Mouse (Mus musculus) embryonic facial prominence, embryonic 14.5 days (tissue): Measurements from ENCODE around the gene Hnf1a. TPM values are rescaled to one million over a fixed set of nuclear protein-coding genes. Genes with fewer than 3 reads are reported as not detected.

Experiments used
- ATAC-seq: fragments of 200-750 bp; cut with Nextera tagmentation; 2 replicates; pipeline ENCODE4 v1.8.0; 2017; ENCODE audit warnings: low read depth, moderate number of reproducible peaks, moderate TSS enrichment
- DNase-seq: peaks from one replicate; pipeline ENCODE4 v3.0.0-alpha.2; 2015; ENCODE audit warnings: low spot score
- H3K27ac ChIP-seq: fragments of 300-500 bp; sonication (generic); replicated peaks from 2 replicates; pipeline ENCODE4 v1.5.1; 2014; ENCODE audit warnings: low read depth, mild to moderate bottlenecking, low read length, moderate library complexity
- H3K27me3 ChIP-seq: fragments of 300-500 bp; sonication (generic); replicated peaks from 2 replicates; pipeline ENCODE4 v1.6.1; 2014; ENCODE audit warnings: low read length; ENCODE audit not compliant: control insufficient read depth, insufficient read depth
- H3K36me3 ChIP-seq: fragments of 300-500 bp; sonication (generic); 2 replicates; pipeline ENCODE4 v1.6.1; 2014; ENCODE audit warnings: low read length, mixed read lengths; ENCODE audit not compliant: control insufficient read depth, insufficient read depth
- H3K4me1 ChIP-seq: fragments of 300-500 bp; sonication (generic); 2 replicates; pipeline ENCODE4 v1.6.1; 2014; ENCODE audit warnings: antibody characterized with exemption, low read length; ENCODE audit not compliant: control insufficient read depth, insufficient read depth
- H3K4me2 ChIP-seq: fragments of 300-500 bp; sonication (generic); 2 replicates; pipeline ENCODE4 v1.6.1; 2014; ENCODE audit warnings: low read depth, mild to moderate bottlenecking, low read length, moderate library complexity, mixed read lengths
- H3K4me3 ChIP-seq: fragments of 300-500 bp; sonication (generic); 2 replicates; pipeline ENCODE4 v1.5.1; 2014; ENCODE audit warnings: low read depth, mild to moderate bottlenecking, low read length
- H3K9ac ChIP-seq: fragments of 300-500 bp; sonication (generic); 2 replicates; pipeline ENCODE4 v1.6.1; 2014; ENCODE audit warnings: low read depth, mild to moderate bottlenecking, low read length, moderate library complexity, mixed read lengths
- H3K9me3 ChIP-seq: fragments of 300-500 bp; sonication (generic); 2 replicates; pipeline ENCODE4 v1.6.1; 2016; ENCODE audit warnings: low read length; ENCODE audit not compliant: control insufficient read depth
- WGBS: fragments of 180-500 bp; shearing (Covaris S2); extraction: QIAGEN DNeasy Blood & Tissue Kit; methylation state at CpG from one replicate; pipeline ENCODE4 v1.1.7; 2014; 5-methylcytosine and 5-hydroxymethylcytosine counted together
- polyA plus RNA-seq: library from polyadenylated mRNA; unstranded; fragments of >200 nt; fragmentation: Nextera tagmentation; extraction: Ambion mirVana; gene quantifications from 2 replicates; pipeline ENCODE4 v1.2.1, GENCODE M21; 2014

Hnf1a gene
- polyA plus RNA-seq, 1 experiment from 2014 or later, result 0.10 TPM

DNA sequence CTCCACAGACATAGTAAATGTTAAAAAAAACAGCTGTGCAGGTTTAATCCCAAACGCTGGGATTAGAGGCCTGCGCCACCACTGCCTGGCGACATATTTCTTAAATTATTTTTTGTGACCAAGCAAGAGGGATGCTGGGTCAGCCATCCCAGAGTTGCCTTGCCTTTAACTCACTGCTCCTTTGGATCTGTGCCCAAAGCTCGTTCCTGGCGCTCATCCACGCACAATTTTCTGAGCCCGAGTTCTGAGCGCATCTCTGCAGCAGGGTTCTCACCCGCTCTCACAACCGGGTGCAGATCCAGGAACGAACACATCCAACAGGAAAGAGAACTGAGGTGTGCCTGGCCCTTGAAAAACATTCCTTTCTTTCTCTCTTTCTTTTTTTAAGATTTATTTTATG, 7.6 kb upstream of the Hnf1a start:
- Histone ChIP-seq H3K27me3 (no peaks in the 10 kb centered on the region), H3K9me3 (no peaks in the 10 kb centered on the region), H3K4me3 (no peak overlapping the region), H3K4me2 (no peak overlapping the region), H3K4me1 (peaks cover 5% of the 10 kb centered on the region; the same call in 1 of the 2 replicates), H3K27ac (no peak overlapping the region), H3K36me3 (no peaks in the 10 kb centered on the region), H3K9ac (no peak overlapping the region)
- DNase-seq, result no peak
- 57% methylated on average over 11 of the region's 11 CpGs for WGBS
- ATAC-seq, result no peak

DNA sequence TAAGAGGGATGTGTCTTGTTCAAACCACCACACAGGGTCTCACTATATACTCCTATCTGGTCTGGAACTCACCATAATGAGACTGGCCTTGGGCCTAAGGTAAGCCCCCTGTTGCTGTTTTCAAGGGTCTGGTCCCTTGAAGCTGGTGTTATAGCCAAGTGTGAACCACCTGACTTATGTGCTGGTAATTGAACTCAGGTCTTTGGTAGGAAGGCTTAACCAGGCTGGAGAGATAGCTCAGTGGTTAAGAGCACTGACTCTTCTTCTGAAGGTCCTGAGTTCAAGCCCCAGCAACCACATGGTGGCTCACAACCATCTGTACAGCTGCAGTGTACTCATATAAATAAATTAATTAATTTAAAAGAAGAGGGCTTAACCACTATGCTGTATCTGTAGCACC, 6.0 kb upstream of the Hnf1a start:
- no peak overlapping the region for H3K4me3 ChIP-seq
- no peak overlapping the region for H3K27ac ChIP-seq
- no peak overlapping the region for H3K9ac ChIP-seq
- H3K9me3 ChIP-seq, result no peaks in the 10 kb centered on the region
- H3K27me3 ChIP-seq, result no peaks in the 10 kb centered on the region
- no peak for ATAC-seq
- H3K4me2 ChIP-seq, result no peak overlapping the region
- no peak for DNase-seq
- H3K36me3 ChIP-seq, result no peaks in the 10 kb centered on the region
- H3K4me1 ChIP-seq, result peaks cover 5% of the 10 kb centered on the region; the same call in 1 of the 2 replicates

DNA sequence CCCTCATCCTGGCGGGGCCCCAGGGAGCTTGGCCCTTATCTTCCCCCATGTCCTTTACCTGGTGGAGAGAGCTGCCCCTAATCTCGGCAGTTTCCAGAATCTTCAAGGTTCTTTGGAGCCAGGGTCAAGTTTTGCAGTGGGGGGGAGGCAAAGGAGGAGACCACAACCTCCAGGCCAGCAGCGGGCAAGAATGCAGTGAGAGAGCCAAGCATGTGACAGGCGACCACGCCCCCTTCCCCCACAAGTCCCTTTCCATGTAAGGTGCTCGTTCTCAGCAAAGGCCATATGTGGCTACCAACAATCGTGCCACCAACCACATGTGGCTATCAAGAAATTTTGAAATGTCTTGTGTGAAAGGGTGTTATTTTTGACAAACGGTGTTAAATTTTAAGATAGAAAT, 2.2 kb upstream of the Hnf1a start:
- no peak for DNase-seq
- H3K4me3 ChIP-seq, result no peak overlapping the region
- ATAC-seq, result no peak
- H3K4me2 ChIP-seq, result no peak overlapping the region
- 78% methylated on average over 8 of the region's 8 CpGs for WGBS
- no peaks in the 10 kb centered on the region for H3K4me1 ChIP-seq
- H3K9ac ChIP-seq, result no peak overlapping the region
- H3K27me3 ChIP-seq, result peaks cover 6% of the 10 kb centered on the region; the same call in 1 of the 2 replicates
- H3K36me3 ChIP-seq, result no peaks in the 10 kb centered on the region
- no peaks in the 10 kb centered on the region for H3K9me3 ChIP-seq
- no peak overlapping the region for H3K27ac ChIP-seq

DNA sequence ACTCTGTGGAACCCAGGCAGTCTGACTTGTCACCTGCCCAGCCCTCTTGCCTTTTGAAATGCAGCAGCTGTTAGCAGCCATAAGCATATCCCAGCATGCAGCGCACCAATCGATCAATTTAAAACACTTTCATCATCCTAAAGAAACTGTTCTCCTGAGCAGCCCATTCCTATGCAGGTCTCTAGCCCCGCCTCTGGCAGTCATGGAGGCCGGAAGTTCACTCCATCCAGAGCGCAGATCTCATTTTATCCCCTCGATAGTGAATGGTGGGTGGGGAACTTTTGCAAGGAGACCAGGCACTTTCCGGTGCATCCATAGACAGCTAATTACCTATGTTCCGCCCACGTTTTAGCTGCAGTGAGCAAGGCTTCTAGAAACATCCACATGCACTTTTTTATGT, 1.3 kb upstream of the Hnf1a start:
- Histone ChIP-seq H3K4me1 (no peaks in the 10 kb centered on the region), H3K9ac (no peak overlapping the region), H3K9me3 (no peaks in the 10 kb centered on the region), H3K27me3 (peaks cover 8% of the 10 kb centered on the region; the same call in 1 of the 2 replicates), H3K27ac (no peak overlapping the region), H3K36me3 (no peaks in the 10 kb centered on the region), H3K4me3 (no peak overlapping the region), H3K4me2 (no peak overlapping the region)
- DNase-seq, result no peak
- ATAC-seq, result no peak
- 79% methylated on average over 9 of the region's 9 CpGs for WGBS

- Histone ChIP-seq H3K27ac (no peak overlapping the region), H3K4me2 (no peak overlapping the region), H3K36me3 (no peaks in the 10 kb centered on the region), H3K4me3 (no peak overlapping the region), H3K9ac (no peak overlapping the region), H3K27me3 (peaks cover 8% of the 10 kb centered on the region; the same call in 1 of the 2 replicates), H3K9me3 (no peaks in the 10 kb centered on the region), H3K4me1 (no peaks in the 10 kb centered on the region)
- ATAC-seq (no peak), DNase-seq (no peak)
- WGBS, result 59% methylated on average over 12 of the region's 13 CpGs
Observed at GRCm38 (mm10) chr5:114969609-114970215, 1.2 kb downstream of the Hnf1a start.

DNA sequence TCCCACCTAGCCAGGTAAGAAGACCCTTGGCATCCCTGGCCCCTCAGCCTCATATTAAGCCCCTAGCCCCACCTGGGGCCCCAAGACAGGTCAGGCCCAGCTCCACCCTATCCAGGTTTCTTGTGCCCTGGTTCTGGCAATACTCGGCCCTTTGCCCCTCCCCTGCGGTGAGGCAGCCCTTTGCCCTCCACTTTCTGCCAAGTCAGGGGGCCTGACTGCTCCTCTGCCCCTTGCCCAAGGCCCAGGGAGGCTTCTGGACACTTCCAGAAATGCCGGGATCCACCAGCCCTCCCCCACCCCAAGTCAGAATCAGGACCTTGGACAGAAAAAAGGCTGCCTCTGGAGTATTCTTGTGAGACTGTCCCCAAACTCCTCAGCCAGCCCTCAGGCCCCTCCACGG, 1.8 kb downstream of the Hnf1a start:
- DNase-seq (no peak), ATAC-seq (no peak)
- Histone ChIP-seq H3K27me3 (peaks cover 8% of the 10 kb centered on the region; the same call in 1 of the 2 replicates), H3K4me1 (no peaks in the 10 kb centered on the region), H3K9me3 (no peaks in the 10 kb centered on the region), H3K9ac (no peak overlapping the region), H3K4me3 (no peak overlapping the region), H3K36me3 (no peaks in the 10 kb centered on the region), H3K4me2 (no peak overlapping the region), H3K27ac (no peak overlapping the region)
- 13% methylated on average over 4 of the region's 4 CpGs for WGBS

- H3K4me1 ChIP-seq, result no peaks in the 10 kb centered on the region
- H3K27ac ChIP-seq, result no peak overlapping the region
- H3K9ac ChIP-seq, result no peak overlapping the region
- DNase-seq, result no peak
- H3K27me3 ChIP-seq, result peaks cover 8% of the 10 kb centered on the region; the same call in 1 of the 2 replicates
- H3K9me3 ChIP-seq, result no peaks in the 10 kb centered on the region
- WGBS, result 25% methylated on average over 7 of the region's 7 CpGs
- ATAC-seq, result no peak
- H3K4me2 ChIP-seq, result no peak overlapping the region
- H3K4me3 ChIP-seq, result no peak overlapping the region
- H3K36me3 ChIP-seq, result no peaks in the 10 kb centered on the region
Observed at GRCm38 (mm10) chr5:114968651-114969050, 2.2 kb downstream of the Hnf1a start.

- Histone ChIP-seq H3K36me3 (no peaks in the 10 kb centered on the region), H3K9ac (no peak overlapping the region), H3K4me3 (no peak overlapping the region), H3K4me2 (no peak overlapping the region), H3K27ac (no peak overlapping the region), H3K9me3 (no peaks in the 10 kb centered on the region), H3K4me1 (no peaks in the 10 kb centered on the region), H3K27me3 (peaks cover 8% of the 10 kb centered on the region; the same call in 1 of the 2 replicates)
- DNase-seq (no peak), ATAC-seq (no peak)
- 35% methylated on average over 14 of the region's 14 CpGs for WGBS
Observed at GRCm38 (mm10) chr5:114967523-114968268, 3.2 kb downstream of the Hnf1a start.
